Mouse (Mus musculus) adrenal gland, postnatal 10 days (tissue): ENCODE measurements at regions not wholly inside any gene's neighbourhood (a gene's known extent, or its start where the extent isn't known, plus 50 kb on each side); places are given as distances from the start of the nearest gene placed in this dataset.

Source experiments
- DNase-seq: peaks from one replicate; pipeline ENCODE4 v3.0.0; 2021; ENCODE audit warnings: mixed read lengths

DNA sequence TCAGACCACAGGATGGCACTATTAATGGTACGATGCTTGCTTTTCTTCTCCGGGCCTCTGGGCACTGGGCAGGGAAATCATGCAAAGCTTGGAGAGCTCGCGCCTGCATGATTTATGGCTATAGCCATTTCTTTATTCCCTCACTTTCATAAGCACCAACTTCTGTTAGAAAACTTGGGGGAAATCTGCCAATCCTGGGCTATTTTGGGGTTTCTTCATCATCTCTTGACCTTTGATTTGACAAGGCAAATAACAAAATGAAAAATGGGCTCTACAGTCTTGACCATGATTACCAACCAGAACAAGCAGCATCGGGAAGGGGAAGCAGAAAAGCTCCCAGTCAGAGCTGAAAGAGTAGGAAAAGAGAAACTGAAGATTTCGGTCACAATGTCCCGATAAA, 57.1 kb upstream of the Fbxl4 start:
- DNase-seq = peak; percentile 2

DNA sequence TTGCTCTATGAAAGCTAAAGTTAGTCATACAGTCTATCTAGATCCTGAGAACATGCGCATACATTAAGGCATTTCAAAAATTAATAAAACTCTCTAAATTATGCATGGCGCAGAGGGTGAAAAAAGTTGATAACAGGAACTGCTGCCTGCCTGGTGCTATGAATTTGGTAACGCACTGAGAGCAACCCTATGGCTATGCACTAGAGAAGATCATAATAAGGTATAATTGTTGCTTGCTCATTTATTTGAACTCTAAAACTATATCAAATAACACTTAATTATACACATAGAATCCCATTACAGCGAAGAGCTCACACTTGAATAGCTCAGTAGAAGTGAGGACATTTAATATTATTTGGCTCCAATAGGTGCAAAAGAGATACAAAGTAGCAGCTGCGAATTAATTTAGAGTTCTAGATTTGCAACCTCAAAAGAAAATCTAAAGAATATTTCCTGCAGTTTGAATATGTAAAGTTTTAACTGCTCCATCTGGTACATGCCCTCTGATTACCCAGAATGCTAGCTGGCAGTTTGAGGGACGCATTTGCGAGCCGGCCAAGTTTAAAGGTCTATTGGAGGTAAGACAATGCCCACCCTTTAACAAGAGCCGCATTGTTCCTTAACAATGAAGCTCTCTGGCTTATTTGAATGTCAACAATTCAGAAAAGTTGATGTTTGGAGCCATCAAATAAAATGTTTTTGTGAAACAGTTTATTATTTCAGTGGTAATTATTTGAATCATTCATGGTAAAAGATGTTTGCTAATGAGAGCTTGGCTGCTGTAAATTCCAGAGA, 56.0 kb upstream of the Fbxl4 start:
- DNase-seq = no peak

DNA sequence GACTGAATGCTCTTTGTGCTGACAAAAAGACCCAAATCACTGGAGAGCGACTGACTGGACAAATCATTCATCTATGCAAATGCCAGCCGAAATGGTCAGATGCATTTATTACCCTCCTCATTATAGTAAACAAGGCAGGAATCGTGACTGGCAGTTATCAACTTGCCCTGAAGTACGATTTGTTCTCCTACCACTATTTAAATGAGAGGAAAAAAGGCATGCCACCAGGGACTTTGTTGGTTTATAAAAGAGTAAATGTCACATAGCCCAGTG, 55.5 kb upstream of the Fbxl4 start:
- DNase-seq = no peak

DNA sequence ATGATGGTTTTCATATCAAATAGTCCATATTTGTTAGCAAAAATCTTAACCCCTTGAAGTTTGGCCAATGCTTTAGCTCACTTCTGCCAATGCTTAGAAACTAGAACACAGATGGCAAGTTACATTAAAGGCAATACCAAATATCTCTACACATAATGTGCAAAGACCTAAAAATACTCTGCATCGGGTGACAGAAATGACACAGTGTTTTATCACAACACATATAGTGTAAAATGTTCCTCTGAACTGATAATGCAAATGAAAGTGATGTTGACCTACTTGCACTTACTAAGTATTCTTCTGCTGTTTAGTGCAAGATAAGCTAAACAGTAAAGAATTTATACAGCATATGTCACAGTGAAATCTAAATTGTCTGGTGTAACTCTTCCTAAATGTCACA, 55.1 kb upstream of the Fbxl4 start:
- DNase-seq = no peak
